Mouse (Mus musculus): ENCODE results near the gene Ube2o.

GRCm38 (mm10) chr11:116619156-116619555, 37.9 kb upstream of the Ube2o start:
- TF ChIP-seq CTCF (conservative IDR thresholded peaks at IDR 0.05; ENCODE audit: low read length) = no peak
- no peak for TF ChIP-seq POU5F1 (IDR thresholded peaks at IDR 0.05; ENCODE audit: borderline replicate concordance, low read length)
- no peak for TF ChIP-seq NANOG (IDR thresholded peaks at IDR 0.05; ENCODE audit: borderline replicate concordance, low read length)

Data from E14TG2a.4 (cell line).